Mouse (Mus musculus): ENCODE results near the gene Lalba.
A peak's percentile ranks its signal among the peaks of the same experiment; 100 is the strongest.
"Not testable (repeated sequence)": the region's sequence is repeated elsewhere in the genome, so short reads cannot be mapped to it uniquely, and the experiment has no call there.

Lalba gene

GRCm38 (mm10) chr15:98491332-98491731 is 8.8 kb upstream of the Lalba start:
- DNase-seq: no peak

DNA sequence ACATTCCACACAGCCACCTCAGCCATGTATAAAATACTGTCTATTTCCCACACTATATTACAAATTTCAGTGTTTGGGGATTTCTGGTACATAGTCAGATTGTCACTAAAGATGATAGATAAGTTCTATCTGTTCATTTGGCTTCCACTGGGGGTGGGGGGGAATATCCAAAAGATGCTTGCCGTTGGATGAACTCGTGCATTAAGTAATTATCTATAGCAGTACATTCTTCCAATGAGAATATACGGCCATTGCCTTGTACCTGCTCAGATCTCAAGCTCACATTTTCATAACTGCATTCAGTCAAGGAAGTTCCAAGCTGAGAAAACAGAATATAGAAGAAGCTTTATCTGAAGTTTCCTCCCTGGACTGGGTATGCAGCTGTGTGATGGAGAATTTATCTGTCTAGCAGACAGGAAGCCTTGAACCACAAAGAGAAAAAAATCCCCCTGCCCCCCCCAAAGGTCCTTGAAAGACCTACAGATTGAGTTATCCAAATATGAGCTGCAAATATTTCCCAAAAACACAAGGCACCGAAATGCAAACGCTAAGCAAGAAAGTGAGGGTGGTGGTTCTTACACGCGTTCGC is 4.0 kb upstream of the Lalba start:
- no peak for DNase-seq

DNA sequence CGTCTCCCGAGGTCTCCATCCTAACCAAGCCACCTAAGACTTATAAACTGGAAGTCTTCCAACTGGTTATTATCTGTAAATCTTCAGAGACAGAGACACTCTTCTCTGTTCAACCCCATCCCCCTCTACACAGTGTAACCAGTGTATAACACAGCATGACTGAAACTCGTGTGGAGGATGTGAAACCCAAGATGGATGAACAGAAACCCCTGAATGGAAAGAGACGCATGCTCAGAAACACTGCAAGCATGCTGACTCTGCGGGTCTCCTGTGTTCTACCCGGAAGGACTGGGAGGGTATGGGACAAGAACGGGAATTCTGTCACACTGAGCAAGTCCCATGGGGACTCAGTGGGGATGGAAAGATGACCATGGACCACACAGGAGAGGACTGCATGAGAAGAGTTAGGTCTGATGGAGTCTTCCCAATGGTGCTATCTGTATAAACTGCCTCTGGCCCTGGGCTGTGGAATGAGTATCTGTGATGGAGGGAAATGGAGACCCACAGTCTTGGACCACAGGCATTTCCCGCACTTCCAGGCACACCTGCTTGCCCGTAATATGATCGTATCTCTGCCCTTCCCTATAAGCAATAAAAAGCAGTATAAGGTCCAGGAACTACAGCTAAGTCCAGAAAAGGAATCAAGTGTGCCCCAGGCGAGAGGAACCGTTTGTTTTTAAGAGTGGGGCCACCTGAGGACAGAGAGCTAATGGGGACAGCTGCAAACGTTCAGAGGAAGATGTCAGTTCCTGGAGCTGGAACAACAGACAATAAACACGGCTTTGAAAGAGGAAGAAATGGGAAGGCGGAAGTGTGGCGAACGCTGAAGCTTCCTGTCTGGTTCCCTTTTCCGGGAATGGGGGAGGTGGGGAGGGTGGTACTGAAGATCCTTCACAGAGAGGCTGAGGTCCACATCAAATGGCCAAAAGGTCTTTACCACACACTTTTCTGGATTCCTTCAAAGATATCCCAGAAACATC is 1.7 kb upstream of the Lalba start:
- DNase-seq: peak; percentile 39 to 40

- no peak for DNase-seq
Measured at GRCm38 (mm10) chr15:98479568-98480102, 2.9 kb downstream of the Lalba start.

GRCm38 (mm10) chr15:98476281-98476680 is 6.2 kb downstream of the Lalba start:
- no peak for DNase-seq

- peak; percentile 17 to 83 for DNase-seq
Measured at GRCm38 (mm10) chr15:98475382-98475781, 7.1 kb downstream of the Lalba start.

- no peak for DNase-seq
Measured at GRCm38 (mm10) chr15:98474958-98475357, 7.6 kb downstream of the Lalba start.

DNA sequence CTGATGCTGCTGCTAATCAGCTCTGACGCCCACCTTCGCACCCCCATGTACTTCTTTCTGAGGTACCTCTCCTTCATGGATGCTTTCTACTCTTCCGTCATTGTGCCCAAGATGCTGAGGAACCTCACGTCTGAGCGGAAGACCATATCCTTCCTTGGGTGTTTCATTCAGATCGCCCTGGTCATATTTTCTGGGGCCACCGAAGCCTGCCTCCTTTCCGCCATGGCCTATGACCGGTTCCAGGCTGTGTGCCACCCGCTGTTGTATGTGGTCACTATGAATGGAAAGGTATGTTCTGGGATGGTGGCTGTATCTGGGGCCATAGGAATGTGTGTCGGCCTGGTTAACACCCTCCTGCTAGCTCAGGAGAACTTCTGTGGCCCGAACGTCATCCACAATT is 11.0 kb downstream of the Lalba start:
- no peak for DNase-seq

DNA sequence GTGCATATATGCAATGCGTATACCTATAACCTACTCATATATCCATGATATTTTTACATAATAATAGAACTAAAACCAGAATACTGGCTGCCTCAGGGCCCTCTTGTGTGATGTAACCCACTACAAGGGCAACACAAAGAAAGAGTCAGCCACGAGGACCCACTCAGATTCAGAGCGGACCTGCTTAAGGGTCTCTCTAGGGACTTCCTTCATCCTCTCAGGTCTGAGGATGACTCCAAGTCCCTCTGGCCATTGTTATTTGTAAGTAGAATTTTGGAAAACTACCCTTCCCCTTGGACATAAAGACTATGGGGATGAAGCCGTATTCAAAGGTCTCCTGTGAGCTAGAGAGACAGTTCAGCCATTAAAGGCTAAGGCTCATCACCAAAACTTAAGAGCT is 12.9 kb downstream of the Lalba start, which contains the start of gene OR5BS1P:
TSS of gene OR5BS1P (plus strand) at position 301 of the 400 bp plus-strand sequence.
- DNase-seq: no peak

GRCm38 (mm10) chr15:98452288-98452687 is 30.2 kb downstream of the Lalba start, which contains the start of gene Olfr281:
Olfr281 (plus strand) TSS chr15:98452588.
- DNase-seq: no peak

- DNase-seq: peak; percentile 65 to 74
Measured at GRCm38 (mm10) chr15:98448521-98448920, 34.0 kb downstream of the Lalba start.

- no peak for DNase-seq
Measured at GRCm38 (mm10) chr15:98444561-98444960, 38.0 kb downstream of the Lalba start.

GRCm38 (mm10) chr15:98430925-98431324 is 51.6 kb downstream of the Lalba start, which contains the start of gene Olfr282:
Olfr282 (plus strand) TSS chr15:98431225.
- DNase-seq: not testable (repeated sequence)

Data from kidney, postnatal 36 days (tissue).